Mouse (Mus musculus): ENCODE measurements around the gene Sult4a1.

DNA sequence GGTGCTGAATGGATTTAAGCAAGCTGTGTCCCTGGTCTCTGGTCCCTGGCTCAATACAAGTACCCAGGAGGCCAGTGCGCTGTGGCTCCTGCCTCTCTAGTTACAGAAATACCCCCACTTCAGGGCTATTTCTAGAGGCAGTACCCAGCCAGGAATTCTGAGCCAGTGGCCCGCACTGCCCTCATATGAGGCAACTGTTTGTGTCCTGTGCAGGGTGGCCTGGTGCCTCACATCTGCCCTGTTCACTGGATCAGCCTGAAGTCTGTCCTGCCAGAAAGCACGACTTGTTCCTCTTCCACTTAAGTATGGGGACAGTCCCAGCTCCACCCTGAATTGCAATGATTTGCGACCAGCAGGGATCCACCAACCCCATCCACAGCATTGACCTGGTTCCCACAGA is 27.9 kb upstream of the Sult4a1 start:
- TF ChIP-seq CTCF (IDR thresholded peaks at IDR 0.05) (no peak), EP300 (IDR thresholded peaks at IDR 0.05; ENCODE audit: insufficient read depth, low read depth, low read length) (peak; percentile 99)

Data from heart, adult 2 months (tissue).